Mouse (Mus musculus) adrenal gland, adult 2 months (tissue): ENCODE data around the gene Degs1. TPM values are rescaled to one million over a fixed set of nuclear protein-coding genes. Genes with fewer than 3 reads are reported as not detected.
A peak's percentile ranks its signal among the peaks of the same experiment; 100 is the strongest.

Source experiments
- DNase-seq: peaks from one replicate; pipeline ENCODE4 v3.0.0; 2021
- polyA plus RNA-seq: library from polyadenylated mRNA; depleted of rRNA; stranded (reverse); fragments of >200 nt; gene quantifications from 2 replicates; pipeline ENCODE4 v1.2.3, GENCODE M21; 2012
- total RNA-seq, 2 experiments: library from RNA; stranded (reverse); gene quantifications; 2 replicates each; pipeline ENCODE4 v1.2.3; 2021

Gene Degs1
- total and polyA plus RNA-seq, 3 experiments, result 50.5 to 109 (median 88.3) TPM

DNA sequence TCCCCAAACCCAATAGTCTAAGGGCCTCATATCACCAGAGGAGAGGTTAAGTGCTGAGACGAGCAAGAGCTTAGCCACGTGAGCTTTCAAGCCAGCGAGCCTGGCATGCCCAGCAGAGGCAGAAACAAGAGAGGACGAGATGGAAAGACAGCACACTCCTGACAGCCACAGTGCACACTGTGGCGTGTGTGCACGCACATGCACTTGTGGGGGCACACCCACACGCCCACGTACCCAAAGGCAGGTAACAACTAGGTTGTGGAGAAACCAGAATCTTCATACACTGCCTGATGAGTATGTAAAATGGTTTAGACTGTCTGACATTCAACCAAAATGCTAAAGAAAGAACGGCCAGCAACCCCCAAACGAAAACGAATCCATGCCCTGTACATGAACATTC lies 2.0 kb downstream of the Degs1 start:
- no peak for DNase-seq

DNA sequence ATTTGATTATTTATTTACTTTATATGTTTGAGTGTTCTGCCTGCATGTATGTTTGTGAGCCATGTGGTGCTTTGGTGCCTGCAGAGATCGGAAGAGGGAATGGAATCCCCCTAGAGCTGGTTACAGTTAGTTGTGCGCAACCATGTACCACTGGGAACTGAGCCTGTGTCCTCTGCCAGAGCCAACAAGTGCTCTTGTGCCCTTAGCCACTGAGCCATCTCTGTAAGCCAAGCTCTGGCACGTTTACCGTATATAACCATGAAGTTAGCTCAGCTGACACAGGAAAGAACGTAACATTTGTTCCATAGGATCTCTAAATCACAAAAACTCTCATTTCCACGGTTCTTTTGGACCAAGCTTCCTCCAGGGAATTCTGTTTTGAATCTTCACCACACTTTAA lies 2.6 kb downstream of the Degs1 start:
- DNase-seq, result no peak

DNA sequence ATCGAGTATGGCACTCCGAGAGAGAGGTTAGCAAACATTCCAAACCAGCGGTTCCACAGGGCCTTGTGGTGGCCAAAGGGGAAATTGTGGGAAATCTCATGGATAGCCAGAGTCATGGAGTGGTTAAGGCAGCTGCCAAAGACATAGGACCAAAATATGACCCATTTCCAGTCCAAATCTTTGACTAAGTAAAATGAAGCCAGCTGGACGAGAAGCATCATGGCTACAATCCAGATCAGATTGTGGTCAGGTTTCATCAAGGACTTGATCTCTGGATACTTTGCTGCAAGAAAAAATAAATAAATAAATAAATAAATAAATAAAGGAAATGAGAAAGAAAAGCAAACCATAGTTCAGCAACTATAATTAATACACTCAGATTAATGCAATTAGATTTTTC lies 3.2 kb downstream of the Degs1 start:
- DNase-seq, result no peak

DNA sequence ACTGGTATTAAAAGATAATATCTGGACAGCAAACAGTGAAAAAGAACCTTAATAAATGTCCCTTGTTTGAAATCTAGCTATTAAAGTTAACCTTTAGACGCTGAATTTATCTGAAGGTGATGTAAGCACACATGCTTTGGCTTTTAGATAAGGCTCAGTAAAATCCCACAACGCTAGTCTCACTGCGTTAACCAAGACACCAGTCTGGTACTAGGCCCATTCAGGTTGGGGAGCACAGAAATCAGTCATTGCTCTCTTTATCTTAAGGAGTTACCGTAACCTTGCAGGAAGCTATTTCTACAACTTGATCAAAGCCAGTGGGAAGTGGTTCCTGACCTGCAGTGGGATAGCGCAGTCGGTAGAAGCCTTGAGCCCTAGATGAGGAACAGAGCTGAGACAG lies 7.5 kb downstream of the Degs1 start:
- no peak for DNase-seq

DNA sequence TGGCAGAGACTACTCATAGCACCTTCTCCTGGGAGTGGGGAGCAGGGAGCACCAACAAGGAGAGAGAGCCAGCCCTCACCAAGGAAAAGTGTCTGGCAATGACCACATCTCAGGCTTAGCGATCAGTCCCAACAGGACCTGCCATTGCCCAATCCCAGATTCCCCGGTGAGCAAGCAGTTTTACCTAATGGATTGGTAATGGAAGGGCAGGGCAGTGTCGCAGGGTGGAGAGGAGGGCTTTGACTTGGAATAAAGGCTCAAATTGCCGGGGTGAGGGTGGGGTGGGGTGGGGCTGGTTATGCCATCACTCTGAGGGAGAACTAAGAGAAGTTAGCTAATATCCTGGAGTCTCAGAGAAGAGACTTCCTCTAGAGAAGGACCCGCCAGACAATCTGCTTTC lies 11.0 kb downstream of the Degs1 start:
- DNase-seq, result peak; percentile 17

DNA sequence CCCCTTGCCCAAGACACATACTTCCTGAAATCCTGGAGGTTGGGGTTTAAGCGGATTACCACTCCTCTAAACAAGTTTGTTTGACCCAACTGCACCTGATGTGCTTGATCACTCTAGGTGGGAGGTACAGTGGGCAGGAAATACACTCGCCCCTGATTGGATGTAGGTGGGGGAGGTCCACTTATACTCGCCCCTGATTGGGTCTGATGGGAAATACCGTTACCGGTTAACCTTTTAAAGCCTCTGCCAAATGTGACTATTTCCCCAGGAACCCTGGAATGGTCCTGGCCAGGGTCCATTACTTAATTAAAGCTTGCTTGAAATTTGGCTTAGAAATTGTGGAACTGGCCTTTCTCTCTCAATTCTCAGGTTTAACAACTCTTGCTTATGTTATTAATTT lies 11.5 kb downstream of the Degs1 start:
- DNase-seq, result no peak

DNA sequence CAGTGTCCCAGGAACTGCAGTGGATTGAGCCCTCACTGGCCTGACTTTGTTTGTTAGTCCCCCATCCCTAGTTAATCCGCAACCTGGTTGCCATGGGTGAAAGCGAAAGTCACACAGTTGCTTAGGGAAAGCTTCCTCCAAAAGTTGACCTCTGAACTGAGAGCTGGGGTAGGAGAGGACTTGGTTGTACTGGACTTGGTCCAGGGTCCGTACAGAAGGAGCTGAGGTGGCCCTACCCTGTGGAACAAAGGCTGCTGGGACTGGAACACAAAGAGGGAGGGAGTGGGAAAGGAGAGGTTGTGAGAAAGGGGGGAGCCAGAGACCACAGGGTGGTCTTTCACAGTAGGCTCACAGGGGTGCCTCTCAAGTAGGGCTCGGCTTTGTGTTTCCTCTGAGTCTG lies 14.3 kb downstream of the Degs1 start:
- DNase-seq, result no peak

DNA sequence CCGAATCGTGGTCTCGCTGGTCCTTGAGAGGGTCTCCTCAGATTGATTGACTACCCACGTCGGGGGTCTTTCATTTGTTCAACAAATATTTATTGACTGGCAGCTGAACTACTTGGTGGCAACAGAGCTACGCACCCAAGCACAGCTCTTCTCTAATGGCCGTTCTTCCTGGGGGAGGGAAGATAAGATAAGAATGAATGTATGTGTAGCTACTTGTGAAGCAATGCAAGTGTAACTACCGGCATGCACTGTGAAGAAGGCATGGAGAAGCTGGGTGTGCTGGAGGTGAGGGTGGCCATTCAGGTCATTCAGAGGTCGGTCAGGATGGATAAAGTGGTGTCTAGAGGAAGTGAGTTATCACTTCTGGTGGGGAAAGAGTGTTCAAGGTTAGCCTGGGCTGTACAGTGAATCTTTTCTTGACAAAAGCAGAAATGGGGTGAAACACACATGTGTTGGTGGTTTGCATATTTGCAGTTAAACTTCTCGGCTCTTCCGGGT lies 16.5 kb downstream of the Degs1 start:
- DNase-seq, result no peak

DNA sequence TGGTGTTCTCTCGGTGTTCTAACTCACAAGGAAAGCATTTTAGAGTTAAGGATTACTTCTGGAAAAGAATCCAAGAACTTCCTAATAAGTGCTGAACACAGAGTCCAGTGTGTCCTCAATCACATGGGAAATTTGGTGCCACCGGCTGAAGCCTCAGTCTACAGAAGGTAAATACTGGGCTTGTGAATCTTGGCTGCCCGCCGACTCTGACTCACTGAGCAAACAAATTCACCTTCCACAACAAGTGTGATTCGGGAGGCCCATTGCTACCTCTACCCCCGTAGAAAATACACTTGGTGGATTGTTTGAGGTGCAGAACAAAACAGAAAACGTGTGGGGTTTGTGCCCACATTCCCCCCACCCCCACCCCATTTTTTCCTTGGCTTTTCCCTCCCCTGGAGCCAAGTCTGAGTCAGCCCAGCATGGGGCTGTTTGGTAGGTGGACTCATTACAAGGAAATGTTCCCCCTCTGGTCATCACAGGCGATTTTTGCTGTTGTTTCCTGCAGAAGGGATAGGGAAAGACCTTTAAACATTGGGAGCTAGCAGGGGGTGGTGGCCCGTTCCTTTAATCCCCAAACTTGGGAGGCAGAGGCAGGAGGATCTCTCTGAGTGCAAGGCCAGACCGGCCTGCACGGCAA lies 26.4 kb downstream of the Degs1 start:
- peak; percentile 47 for DNase-seq

DNA sequence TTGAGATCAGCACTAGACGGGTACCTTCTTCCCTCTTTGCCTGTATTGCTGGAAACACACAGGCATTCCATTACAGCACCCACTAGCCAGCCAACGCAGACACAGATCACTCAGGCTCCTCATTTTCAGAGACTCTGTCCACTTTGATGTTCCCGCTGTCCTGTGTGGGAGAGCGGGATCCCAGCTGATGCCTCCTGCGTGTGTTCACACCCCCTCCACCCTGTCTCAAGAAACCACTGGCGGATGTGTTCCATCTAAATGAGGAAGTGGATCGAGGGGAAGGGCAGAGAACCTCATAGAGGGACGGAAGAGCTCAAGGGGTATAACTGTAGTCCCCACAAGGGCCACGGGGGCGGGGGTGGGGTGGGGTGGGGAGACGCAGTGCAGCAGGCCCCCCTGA lies 27.6 kb downstream of the Degs1 start:
- no peak for DNase-seq

DNA sequence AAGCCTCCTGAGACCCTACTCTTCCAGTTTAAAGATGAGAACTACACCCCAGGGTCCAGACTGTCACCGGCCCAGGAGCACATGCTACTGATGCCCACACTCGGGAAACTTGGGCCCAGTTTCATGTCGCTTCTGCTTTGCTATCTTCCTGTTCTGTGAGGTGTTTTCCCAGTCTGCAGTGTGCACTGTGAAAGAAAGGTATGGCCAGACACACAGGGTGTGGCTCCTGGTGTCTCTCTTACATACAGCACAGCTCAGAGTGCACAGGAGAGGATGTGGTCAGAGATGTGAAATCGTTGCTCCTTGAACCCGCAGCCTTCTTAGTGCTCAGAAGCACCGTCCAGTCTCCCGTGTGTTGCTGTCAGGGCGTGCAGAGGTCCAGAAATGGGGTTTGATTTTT lies 28.0 kb downstream of the Degs1 start:
- no peak for DNase-seq

DNA sequence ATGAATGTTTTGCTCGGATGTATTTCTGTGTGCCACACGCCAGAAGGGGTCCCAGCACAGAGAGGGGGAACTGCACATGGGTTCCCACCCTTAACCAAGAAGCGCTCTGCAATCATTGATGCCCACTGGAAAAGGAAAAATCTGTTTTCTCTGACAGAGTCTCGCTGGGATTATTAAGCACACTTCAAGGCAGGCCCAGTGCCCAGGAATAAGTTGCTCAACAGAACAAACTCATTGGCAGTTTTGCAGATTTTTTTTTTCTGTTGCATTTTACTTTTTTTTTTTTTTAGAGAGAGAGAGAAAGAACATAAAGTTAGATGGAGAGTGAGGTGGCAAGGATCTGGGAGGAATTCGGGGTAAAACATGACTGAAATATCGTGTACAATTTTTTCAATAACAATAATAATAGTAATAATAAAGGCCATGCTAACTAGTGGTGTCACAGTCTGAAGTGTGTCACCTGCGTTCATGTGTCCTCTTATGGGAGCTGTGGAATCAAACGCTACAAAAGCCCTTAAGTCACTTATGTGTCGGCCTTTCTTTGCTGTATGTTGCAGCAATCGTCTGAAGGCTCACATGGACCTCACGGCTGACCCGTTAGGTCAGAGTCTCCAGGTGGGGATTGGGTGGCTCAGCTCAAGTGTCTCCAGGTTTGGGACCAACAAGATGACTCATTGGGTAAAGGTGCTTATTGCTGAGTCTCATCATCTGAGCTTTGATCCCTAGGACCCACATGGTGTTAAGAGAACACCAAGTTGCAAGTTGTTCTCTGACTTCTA lies 28.7 kb downstream of the Degs1 start:
- DNase-seq, result no peak

DNA sequence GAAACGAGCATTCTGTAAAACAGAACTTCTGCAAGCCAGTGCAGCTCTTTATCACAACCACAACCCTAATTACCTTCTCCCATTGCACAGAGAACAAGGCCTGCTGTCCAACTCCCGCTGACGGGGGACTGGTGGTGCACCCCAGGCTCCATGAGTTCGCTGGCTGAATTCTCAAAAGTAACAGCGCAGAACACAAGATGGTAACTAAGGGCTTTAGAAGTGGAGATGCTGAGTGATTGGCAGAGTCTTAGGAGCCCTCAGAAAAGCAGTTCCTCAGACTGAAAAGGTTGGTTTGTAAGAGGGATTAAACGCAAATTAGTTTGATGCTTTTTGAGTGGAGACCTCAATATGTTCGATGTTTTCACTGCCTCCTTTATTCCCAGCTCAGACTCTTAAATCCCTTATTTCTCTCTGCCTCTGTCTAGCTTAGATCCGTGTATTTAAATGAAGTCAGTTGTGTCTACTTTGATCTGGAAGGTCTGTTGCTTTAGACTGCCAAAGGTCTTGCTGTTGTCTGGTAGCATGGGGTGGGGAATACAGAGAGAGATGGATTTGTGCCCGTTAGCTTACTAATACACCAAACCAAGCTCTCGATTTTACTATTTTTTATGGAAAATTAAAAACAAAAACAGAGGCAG lies 30.0 kb downstream of the Degs1 start:
- DNase-seq, result no peak

DNA sequence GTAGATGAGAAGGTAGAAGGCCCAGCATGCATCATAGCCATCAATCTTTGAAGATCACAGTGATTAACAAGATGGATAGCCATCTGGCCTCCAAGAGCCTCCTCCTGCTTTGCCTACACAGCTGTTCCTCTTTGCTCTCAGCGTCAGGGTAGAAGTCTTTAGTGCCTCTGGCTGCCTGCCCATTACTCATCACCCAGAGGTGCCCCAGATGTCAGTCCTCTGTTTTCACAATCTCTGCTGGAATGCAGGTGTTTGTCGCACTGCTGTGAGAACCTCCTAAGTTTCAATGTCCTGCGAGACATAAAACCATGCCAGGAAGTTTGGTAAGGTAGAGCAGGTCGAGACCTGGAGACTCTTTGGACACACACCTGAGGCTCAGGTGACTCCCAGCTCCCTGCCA lies 31.9 kb downstream of the Degs1 start:
- no peak for DNase-seq

DNA sequence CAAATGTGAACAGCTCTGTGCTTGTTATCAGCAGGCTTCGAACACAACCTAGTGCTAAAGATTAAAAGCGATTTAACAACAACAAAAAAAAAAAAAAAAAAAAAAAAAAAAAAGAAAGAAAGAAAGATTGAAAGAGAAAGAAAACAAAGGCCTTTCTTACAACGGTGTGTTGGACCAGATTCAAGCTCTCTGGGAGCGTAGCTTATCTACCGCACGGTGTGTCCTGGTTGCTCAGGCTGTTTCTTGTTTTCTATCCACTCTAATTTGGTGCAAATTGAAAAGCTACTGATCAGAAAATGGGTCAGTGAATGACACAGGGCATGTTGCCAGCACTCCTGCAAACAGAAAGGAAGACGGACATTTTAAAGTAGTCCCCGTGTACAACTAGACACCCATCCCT lies 33.3 kb downstream of the Degs1 start:
- no peak for DNase-seq

DNA sequence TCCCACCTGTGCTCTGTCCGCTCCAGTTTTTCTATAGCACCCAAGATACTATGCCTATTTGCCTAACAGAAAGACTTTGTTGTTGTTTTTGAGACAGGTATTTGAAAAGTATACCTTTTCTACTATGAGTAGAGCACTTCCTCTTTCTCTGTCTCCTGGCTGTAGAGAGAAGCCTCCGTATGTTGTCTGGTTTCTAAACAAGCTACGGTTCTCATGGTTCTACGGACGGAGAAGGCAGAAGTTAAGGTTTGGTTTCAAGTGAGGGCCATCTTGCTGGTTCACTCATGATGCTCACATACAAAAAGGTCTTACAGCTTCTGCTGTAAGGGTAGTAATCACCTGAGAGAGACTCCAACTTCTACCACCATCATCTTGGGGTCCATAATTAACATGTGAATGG lies 37.6 kb downstream of the Degs1 start:
- DNase-seq, result no peak

DNA sequence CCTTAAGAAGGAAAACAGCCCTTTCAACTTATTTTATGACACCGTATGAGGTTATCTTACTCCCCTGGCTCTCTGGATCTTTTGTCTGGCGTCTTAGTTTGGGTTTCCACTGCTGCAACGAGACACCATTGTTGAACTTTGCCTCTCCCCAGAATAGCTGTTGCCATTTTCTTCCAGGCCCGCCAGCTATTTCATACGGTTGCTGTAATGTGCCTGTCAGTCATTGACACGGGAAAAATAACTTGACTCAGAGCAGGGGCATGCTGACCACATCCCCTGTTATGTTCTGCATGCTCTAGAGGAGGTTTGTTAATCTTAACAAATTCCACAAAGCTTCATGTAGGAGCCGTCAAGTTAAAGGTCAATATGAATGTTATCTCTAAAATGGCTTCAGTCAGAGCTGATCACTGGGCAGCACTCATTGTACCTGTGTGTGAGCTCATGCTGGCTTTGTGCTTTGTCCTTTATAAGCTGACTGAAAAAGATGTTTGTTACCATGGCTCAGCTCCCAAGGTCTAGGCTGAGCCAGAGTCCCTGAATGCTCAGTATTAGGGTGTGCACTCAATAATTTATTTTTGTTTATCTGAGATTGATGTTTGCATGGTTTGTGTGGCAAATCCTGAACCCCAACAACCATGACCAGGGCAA lies 44.4 kb downstream of the Degs1 start:
- no peak for DNase-seq

DNA sequence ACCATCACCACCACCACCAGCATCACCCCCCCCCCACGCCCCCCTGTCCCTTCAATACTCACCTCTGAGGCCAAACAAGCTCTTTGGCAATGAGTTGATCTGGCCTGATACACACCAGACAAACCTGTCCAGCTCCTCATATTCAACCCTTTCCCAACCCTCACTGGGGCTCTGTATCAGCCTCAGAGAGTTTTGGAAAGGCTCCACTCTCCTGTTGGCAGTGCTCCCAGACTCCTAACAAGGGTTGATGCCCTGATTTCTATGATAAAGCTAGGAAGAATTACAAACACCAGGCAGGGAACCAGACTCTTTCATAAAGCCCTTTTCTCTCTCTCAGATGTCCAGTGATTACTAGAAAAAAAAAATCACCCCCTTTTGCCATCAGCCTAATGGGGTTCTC lies 45.2 kb downstream of the Degs1 start:
- peak; percentile 29 for DNase-seq

DNA sequence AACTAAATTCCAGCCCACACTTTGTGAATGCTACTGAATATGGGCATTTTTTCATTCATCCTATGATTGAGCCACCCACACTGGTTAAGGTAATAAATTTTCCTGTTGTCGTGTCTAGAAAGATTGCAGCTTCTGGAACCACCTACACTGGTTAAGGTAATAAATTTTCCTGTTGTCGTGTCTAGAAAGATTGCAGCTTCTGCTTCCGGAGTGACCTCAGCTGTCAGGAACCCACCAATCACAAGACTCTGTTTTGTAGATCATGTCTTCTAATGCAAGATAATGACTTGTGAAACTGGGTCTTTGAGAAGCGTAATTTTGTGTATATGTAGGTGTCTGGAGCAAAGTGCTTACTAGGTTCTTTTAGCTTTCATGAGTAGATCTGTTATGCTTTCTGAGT lies 47.4 kb downstream of the Degs1 start:
- no peak for DNase-seq

DNA sequence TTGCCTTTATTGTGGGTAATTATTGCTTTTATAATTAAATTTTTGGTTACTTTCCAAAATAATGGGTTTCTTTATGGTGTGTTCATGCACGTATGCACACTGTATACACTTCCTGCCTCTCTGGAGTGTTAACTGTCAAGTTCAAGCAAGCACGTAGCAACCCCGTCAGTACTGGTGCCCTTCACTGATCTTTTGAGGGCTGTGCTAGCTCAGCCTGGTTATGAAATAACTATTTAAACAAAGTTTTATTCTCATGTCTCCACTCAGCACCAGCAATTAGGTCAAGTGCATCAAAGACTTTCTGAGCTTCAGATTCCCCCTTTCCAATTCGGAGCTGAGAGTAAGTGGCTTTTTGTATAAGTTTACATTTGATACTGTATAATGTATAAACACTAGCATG lies 53.2 kb downstream of the Degs1 start:
- no peak for DNase-seq

DNA sequence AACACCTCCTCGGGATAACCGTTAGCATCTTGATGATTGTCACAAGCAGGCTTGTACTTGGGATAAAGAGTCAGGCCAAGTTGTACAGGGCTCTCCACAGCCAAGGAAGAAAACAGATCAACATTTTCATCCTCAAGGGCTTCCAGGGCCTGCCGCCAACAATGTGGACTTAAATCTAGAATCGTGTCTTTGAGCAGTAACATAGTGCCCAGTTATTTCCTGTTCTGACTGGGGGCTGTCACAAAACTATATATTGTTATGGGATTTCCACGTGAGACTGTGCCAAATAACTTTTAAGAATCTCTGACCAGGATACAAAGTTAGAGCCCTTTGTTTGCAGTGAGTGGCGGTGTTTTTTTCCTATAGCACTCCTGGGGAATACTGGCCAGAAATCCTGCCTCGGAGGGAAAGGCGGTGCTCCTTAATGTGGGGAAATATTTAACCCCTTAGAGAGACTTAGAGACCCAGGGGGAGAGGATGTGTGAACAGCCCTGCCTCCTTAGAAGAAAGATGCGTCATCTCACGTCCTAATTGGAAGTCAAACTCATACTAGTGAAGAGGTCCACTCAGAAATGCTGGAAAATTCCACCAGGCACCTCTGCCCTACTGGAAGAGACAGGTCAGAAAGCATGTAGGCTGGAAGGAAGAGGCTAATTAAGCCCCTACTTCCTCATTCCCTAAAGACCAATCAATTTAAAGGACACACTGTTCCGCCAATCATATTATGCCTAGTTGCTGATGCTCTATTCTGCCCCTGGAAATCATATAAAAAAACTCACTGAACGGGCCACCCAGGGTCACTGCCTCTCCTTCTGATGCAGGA lies 55.3 kb downstream of the Degs1 start:
- no peak for DNase-seq

DNA sequence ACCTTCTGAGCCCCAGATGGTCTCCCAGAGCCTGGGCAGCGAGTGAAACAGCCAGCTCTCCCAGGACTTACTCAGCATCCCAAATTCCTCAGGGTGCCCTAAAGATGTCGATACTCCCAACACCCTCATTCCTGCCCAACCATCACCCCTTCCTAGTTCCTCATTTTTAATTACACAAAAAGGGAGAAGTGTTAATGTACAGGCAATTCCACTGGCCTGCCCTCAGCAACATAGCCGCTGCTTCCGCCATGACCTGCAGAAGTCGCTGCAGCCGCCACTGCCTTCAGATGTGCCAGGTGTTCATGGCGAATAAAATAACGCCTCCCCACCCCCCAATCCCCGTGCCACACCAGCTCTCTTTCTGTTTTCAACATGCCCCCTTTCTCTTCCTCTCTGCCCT lies 56.3 kb downstream of the Degs1 start:
- DNase-seq, result no peak
